Mouse (Mus musculus) intestine, embryonic 16.5 days (tissue): Measurements from ENCODE around the gene Cntnap4. TPM values are rescaled to one million over a fixed set of nuclear protein-coding genes. Genes with fewer than 3 reads are reported as not detected.

ENCODE experiments used
- ATAC-seq: fragments of 200-750 bp; cut with Nextera tagmentation; 2 replicates; pipeline ENCODE4 v1.8.0; 2017; ENCODE audit warnings: moderate TSS enrichment, moderate library complexity
- H3K27ac ChIP-seq: fragments of 300-500 bp; sonication (generic); 2 replicates; pipeline ENCODE4 v1.5.1; 2014; ENCODE audit warnings: mild to moderate bottlenecking, low read length
- H3K27me3 ChIP-seq: fragments of 300-500 bp; sonication (generic); replicated peaks from 2 replicates; pipeline ENCODE4 v1.6.1; 2014; ENCODE audit warnings: low read length, control low read depth, mixed read lengths; ENCODE audit not compliant: control insufficient read depth, insufficient read depth
- H3K36me3 ChIP-seq: fragments of 300-500 bp; sonication (generic); 2 replicates; pipeline ENCODE4 v1.6.1; 2014; ENCODE audit warnings: low read length, control low read depth; ENCODE audit not compliant: control insufficient read depth, insufficient read depth
- H3K4me1 ChIP-seq: fragments of 300-500 bp; sonication (generic); 2 replicates; pipeline ENCODE4 v1.6.1; 2014; ENCODE audit warnings: low read length, control low read depth, mixed read lengths; ENCODE audit not compliant: control insufficient read depth, insufficient read depth
- H3K4me2 ChIP-seq: fragments of 300-500 bp; sonication (generic); 2 replicates; pipeline ENCODE4 v1.6.1; 2014; ENCODE audit warnings: low read depth, low read length, control low read depth
- H3K4me3 ChIP-seq: fragments of 300-500 bp; sonication (generic); 2 replicates; pipeline ENCODE4 v1.5.1; 2014; ENCODE audit warnings: mild to moderate bottlenecking, low read length
- H3K9ac ChIP-seq: fragments of 300-500 bp; sonication (generic); 2 replicates; pipeline ENCODE4 v1.6.1; 2014; ENCODE audit warnings: low read depth, low read length
- H3K9me3 ChIP-seq: fragments of 300-500 bp; sonication (generic); 2 replicates; pipeline ENCODE4 v1.6.1; 2016; ENCODE audit warnings: low read length, control low read depth; ENCODE audit not compliant: control insufficient read depth
- WGBS: fragments of 180-500 bp; shearing (Covaris S2); extraction: QIAGEN DNeasy Blood & Tissue Kit; methylation state at CpG from one replicate; pipeline ENCODE4 v1.1.7; 2014; 5-methylcytosine and 5-hydroxymethylcytosine counted together
- polyA plus RNA-seq: library from polyadenylated mRNA; unstranded; fragments of >200 nt; fragmentation: Nextera tagmentation; extraction: Ambion mirVana; gene quantifications from 2 replicates; pipeline ENCODE4 v1.2.1, GENCODE M21; 2015

The Cntnap4 gene
- polyA plus RNA-seq, 1 experiment from 2014 or later = 1.2 TPM

- no peak overlapping the region for H3K27ac ChIP-seq
- no peaks in the 10 kb centered on the region for H3K4me1 ChIP-seq
- no peaks in the 10 kb centered on the region for H3K36me3 ChIP-seq
- no peak overlapping the region for H3K4me3 ChIP-seq
- H3K9ac ChIP-seq = no peak overlapping the region
- no peaks in the 10 kb centered on the region for H3K9me3 ChIP-seq
- no peak for ATAC-seq
- no peaks in the 10 kb centered on the region for H3K27me3 ChIP-seq
- H3K4me2 ChIP-seq = no peak overlapping the region
Observed at GRCm38 (mm10) chr8:112695708-112696107, 125.9 kb downstream of the Cntnap4 start.

- 75% methylated on average over 3 of the region's 3 CpGs for WGBS
Observed at GRCm38 (mm10) chr8:112698141-112698540, 128.3 kb downstream of the Cntnap4 start.

DNA sequence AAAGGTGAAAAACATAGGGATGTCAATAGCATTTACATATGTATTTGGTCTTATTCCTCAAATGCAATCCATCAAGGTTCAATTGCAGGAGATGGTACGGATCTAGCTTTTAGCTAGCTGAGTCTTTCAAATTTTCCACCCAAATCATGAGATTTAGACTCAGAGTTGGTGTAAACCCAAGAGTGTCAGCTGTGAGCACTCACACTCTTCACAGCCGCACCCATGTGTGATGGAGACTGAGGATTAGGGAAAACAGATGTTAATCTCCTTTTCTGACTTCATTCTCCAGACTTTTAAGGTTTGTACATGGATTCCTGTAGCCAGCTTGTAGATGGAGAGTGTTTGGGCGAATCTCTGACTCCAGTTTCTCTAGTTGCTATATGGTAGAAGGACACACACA is 147.1 kb downstream of the Cntnap4 start:
- 50% methylated on average over 3 of the region's 3 CpGs for WGBS

More at GRCm38 (mm10) chr8:112698141-112698540, 128.3 kb downstream of the Cntnap4 start:
- Histone ChIP-seq H3K9ac (no peak overlapping the region), H3K4me1 (no peaks in the 10 kb centered on the region), H3K4me3 (no peak overlapping the region), H3K9me3 (no peaks in the 10 kb centered on the region), H3K4me2 (no peak overlapping the region), H3K36me3 (no peaks in the 10 kb centered on the region), H3K27ac (no peak overlapping the region), H3K27me3 (no peaks in the 10 kb centered on the region)
- ATAC-seq = no peak

GRCm38 (mm10) chr8:112724918-112725317 is 155.1 kb downstream of the Cntnap4 start:
- Histone ChIP-seq H3K4me3 (no peak overlapping the region), H3K4me1 (no peaks in the 10 kb centered on the region), H3K4me2 (no peak overlapping the region), H3K27ac (no peak overlapping the region), H3K36me3 (no peaks in the 10 kb centered on the region), H3K9ac (no peak overlapping the region), H3K27me3 (no peaks in the 10 kb centered on the region), H3K9me3 (no peaks in the 10 kb centered on the region)
- WGBS = 36% methylated on average over 9 of the region's 9 CpGs
- no peak for ATAC-seq

More for the DNA sequence above, 147.1 kb downstream of the Cntnap4 start:
- no peaks in the 10 kb centered on the region for H3K27me3 ChIP-seq
- no peaks in the 10 kb centered on the region for H3K9me3 ChIP-seq
- H3K36me3 ChIP-seq = no peaks in the 10 kb centered on the region
- no peak overlapping the region for H3K27ac ChIP-seq
- no peak overlapping the region for H3K4me3 ChIP-seq
- H3K9ac ChIP-seq = no peak overlapping the region
- H3K4me2 ChIP-seq = no peak overlapping the region
- no peaks in the 10 kb centered on the region for H3K4me1 ChIP-seq
- no peak for ATAC-seq

DNA sequence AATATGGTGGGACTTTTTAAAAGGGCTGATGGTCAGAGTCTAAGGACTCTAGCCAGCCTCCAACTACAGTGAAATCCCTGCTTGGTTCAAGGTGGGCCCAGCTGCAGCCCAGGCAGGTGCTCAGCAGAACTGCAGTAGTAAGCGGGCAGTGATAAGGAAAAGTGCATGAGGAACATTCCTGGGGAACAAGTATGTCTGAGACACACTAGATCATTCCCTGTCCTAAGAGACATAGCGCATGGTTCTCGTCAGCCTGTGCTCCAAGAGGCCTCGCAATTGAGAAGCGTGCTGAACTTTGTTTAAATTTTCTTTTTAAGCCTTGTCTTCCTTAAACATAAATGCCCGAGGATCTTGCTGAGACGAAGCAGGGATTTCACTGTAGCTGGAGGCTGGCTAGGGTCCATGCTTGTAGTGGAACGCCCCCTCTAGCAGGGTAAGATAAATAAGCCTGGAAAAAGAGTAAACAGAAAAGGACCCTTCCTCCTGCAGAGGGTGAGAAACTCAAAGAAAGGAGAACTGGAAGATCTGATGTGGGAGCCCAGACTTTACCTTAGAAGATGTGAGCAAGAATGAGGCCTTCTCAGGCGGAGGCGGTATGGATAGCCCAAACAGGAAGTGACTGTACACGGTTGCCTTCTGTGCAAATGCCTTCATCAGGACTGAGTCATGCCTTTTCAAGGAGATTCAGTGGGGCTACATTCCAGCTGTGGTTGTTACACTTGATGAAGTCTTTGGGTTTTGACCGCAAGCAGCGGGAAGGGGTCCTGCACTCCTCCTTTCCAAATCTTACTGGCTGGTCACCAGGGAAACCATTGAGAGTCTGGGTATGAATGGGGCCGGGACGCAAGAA is 161.0 kb downstream of the Cntnap4 start:
- Histone ChIP-seq H3K4me1 (no peaks in the 10 kb centered on the region), H3K36me3 (no peaks in the 10 kb centered on the region), H3K4me3 (no peak overlapping the region), H3K27me3 (no peaks in the 10 kb centered on the region), H3K9ac (no peak overlapping the region), H3K27ac (peak overlapping the region; percentile 40), H3K9me3 (no peaks in the 10 kb centered on the region), H3K4me2 (no peak overlapping the region)
- peak; percentile 83 for ATAC-seq
- 52% methylated on average over 15 of the region's 15 CpGs for WGBS

DNA sequence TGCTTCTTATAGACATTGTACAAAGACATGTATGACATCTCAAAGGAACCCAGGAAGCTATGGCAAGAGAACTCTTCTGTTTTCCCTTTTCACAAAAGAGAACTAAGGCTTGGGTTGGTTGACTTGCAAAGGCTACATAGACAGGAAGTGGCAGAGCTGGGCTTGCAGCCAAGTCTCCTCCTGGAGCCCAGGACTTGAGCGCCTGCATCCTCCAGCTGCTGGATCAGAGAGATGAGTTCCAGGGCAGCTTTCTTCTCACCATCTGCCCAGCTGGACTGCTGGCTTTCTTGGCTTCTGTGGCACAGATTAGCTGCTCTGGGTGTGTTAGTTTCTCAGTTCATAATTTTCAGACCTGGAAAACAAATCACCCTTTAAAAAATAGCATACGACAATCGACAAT is 165.7 kb downstream of the Cntnap4 start:
- no peak for ATAC-seq
- no peak overlapping the region for H3K9ac ChIP-seq
- no peak overlapping the region for H3K4me3 ChIP-seq
- no peaks in the 10 kb centered on the region for H3K36me3 ChIP-seq
- no peak overlapping the region for H3K4me2 ChIP-seq
- no peaks in the 10 kb centered on the region for H3K4me1 ChIP-seq
- no peaks in the 10 kb centered on the region for H3K9me3 ChIP-seq
- WGBS = 73% methylated on average over 3 of the region's 3 CpGs
- no peaks in the 10 kb centered on the region for H3K27me3 ChIP-seq
- H3K27ac ChIP-seq = no peak overlapping the region

DNA sequence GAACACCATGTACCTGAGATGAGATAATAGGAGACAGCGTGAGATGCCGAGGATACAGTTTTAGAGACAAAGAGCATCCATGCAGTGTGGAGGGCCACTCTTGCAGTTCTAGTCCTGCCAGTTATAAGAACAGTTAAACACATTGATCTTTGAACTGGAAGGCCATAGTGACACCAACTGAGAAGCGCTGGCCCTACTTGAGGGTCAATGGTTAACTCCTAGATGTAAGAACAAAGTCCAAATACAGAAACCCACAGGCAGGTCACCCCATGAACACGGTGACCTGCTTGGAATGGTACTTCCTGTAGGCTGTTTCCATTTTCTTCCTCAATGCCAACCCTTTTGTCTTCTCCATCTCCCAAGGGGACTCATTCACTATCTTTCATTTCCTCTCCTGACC is 173.5 kb downstream of the Cntnap4 start:
- Histone ChIP-seq H3K27me3 (no peaks in the 10 kb centered on the region), H3K9me3 (no peaks in the 10 kb centered on the region), H3K9ac (no peak overlapping the region), H3K4me3 (no peak overlapping the region), H3K4me1 (no peaks in the 10 kb centered on the region), H3K4me2 (no peak overlapping the region), H3K27ac (no peak overlapping the region), H3K36me3 (no peaks in the 10 kb centered on the region)
- 90% methylated on average over 4 of the region's 4 CpGs for whole genome bisulfite sequencing
- ATAC-seq = no peak

GRCm38 (mm10) chr8:112747296-112747695 is 177.5 kb downstream of the Cntnap4 start:
- H3K4me1 ChIP-seq = no peaks in the 10 kb centered on the region

DNA sequence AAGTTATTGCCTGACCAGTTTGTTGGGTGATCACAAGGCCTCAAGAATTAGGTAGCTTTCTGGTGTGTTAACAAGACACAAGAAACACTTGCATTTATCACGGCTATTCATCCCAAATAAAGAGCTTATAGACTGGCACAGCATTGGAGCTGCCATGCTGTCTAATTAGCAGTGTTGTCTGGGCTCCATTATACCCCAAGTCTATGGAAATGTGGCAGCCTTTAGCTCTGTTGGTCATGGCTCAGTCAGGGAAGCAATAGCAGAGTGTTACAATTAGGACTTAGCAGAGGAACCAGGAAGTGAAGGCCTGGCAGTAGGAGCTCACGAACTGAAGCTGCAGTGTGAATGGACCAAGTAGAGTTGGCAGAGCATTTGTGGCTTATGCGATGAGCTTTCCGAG is 185.3 kb downstream of the Cntnap4 start:
- Histone ChIP-seq H3K4me2 (no peak overlapping the region), H3K27ac (no peak overlapping the region), H3K9me3 (no peaks in the 10 kb centered on the region), H3K36me3 (no peaks in the 10 kb centered on the region), H3K4me1 (no peaks in the 10 kb centered on the region), H3K4me3 (no peak overlapping the region), H3K27me3 (no peaks in the 10 kb centered on the region), H3K9ac (no peak overlapping the region)
- WGBS = 90% methylated on average over 4 of the region's 4 CpGs
- no peak for ATAC-seq

More at GRCm38 (mm10) chr8:112747296-112747695, 177.5 kb downstream of the Cntnap4 start:
- 71% methylated on average over 5 of the region's 5 CpGs for WGBS
- H3K27ac ChIP-seq = no peak overlapping the region
- no peaks in the 10 kb centered on the region for H3K36me3 ChIP-seq
- no peaks in the 10 kb centered on the region for H3K9me3 ChIP-seq
- ATAC-seq = no peak
- no peak overlapping the region for H3K9ac ChIP-seq
- H3K4me3 ChIP-seq = no peak overlapping the region
- no peak overlapping the region for H3K4me2 ChIP-seq
- H3K27me3 ChIP-seq = no peaks in the 10 kb centered on the region

DNA sequence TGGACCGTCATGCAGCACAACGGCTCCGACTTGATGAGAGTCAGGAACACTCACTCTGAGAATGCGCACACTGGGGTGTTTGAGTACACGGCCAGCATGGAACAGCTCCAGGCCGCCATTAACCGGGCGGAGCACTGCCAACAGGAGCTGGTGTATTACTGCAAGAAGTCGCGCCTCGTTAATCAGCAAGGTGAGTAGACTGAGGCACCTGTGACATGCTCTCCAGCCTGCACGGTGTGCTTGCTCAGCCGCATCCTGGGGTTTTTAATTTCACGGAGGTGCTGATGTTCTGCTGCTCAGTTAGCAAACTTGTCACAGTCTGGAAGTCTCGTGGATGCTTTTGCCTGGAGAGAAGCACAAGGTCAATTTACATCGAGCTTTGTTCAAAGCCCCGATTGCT is 233.2 kb downstream of the Cntnap4 start:
- no peak overlapping the region for H3K27ac ChIP-seq
- no peak overlapping the region for H3K4me3 ChIP-seq
- no peak for ATAC-seq
- H3K9ac ChIP-seq = no peak overlapping the region
- 94% methylated on average over 17 of the region's 17 CpGs for WGBS
- no peaks in the 10 kb centered on the region for H3K36me3 ChIP-seq
- no peaks in the 10 kb centered on the region for H3K9me3 ChIP-seq
- no peaks in the 10 kb centered on the region for H3K27me3 ChIP-seq
- H3K4me2 ChIP-seq = no peak overlapping the region
- H3K4me1 ChIP-seq = no peaks in the 10 kb centered on the region
